Mouse (Mus musculus): ENCODE data around the gene Gm10283. TPM values are rescaled to one million over a fixed set of nuclear protein-coding genes. Genes with fewer than 3 reads are reported as not detected.

The Gm10283 gene
- polyA plus RNA-seq (2012; rRNA removed), result not detected in 2 replicates

DNA sequence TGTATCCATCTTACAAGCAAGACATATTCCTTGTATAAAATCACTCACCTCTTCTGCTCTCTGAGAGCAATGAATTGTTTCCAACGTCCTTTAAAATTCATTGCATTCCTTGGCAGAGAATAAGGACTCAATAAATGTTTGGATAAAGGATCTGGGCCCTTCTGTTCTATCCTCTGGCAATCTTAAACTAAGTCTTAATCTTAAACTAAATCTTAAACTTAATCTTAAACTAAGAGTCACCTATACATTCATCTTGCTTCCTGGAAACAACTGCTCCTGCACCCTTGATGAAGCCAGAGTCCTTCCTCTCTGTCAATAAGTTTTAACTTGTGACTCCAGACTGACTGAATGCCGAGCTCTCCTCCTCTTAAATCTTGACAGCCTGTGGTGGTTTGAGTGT is at the start of gene Gm10283:
TSS of gene Gm10283 (minus strand) at position 101 of the 400 bp plus-strand sequence.

GRCm38 (mm10) chr8:60505653-60506521 is 2.9 kb upstream of the Gm10283 start, which contains the start of gene Aadat:
Gene Aadat (plus strand): TSS chr8:60505932.

Other genes starting within 250 kb of the Gm10283 start
- gene Aadat, start 2.7 kb upstream of the Gm10283 start, polyA plus RNA-seq (2012; rRNA removed), result 21.9 and 26.1 TPM in 2 replicates
- 0.36 and 0.37 TPM in 2 replicates for gene Mfap3l, start 129.6 kb upstream of the Gm10283 start, polyA plus RNA-seq (2012; rRNA removed)